14 mouse cellular contexts compared by ENCODE assay signal in the genomic region with DNA sequence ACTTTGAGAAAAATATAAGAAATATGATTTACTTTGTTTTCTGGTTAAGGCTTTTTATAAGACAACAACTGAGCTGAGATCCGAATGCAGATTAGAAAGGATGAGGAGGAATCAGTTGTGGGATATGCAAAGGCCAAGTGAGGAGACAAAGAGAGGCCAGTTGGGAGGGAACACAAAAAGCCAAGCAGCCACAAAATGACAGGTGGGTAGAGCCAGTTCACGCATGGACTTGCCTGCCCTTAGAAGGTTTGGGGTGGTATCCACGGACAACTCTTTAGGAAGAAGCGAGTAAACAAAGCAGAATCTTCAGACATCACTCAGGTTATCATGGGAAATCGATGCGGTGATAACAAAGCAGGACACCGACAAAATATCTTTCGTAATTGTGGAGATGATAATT.
"Had no signal": no experiment of that assay in that cellular context is flagged by ENCODE, and none has a peak within 500 bp of the region (broad histone marks: within the 10 kb centered on the region; RNA-seq: fewer than 3 reads in every experiment).

No protein-coding gene starts in this region.

- H3K27me3 ChIP-seq: midbrain, embryonic 12.5 days; neural tube, embryonic 12.5 days; stomach, embryonic 15.5 days had no signal

- DNase-seq: lung, adult 18-20 months; lung, embryonic 14.5 days; lung, postnatal 10 days; lung, postnatal 4 days; right cerebral cortex, postnatal 14 days; thymus, adult 2 months; thymus, postnatal 25 days; thymus, postnatal 4 days had no signal

- ATAC-seq: midbrain, embryonic 16.5 days had no signal

- H3K4me2 ChIP-seq: lung, embryonic 14.5 days; midbrain, embryonic 12.5 days; neural tube, embryonic 12.5 days; stomach, embryonic 15.5 days had no signal

- H3K4me3 ChIP-seq: midbrain, embryonic 10.5 days; midbrain, embryonic 12.5 days; neural tube, embryonic 12.5 days; stomach, embryonic 15.5 days had no signal

- H3K27ac ChIP-seq: midbrain, embryonic 10.5 days; midbrain, embryonic 12.5 days; neural tube, embryonic 12.5 days; stomach, embryonic 15.5 days; stomach, postnatal 0 days had no signal

- H3K9ac ChIP-seq: lung, embryonic 14.5 days; midbrain, embryonic 12.5 days; neural tube, embryonic 12.5 days; stomach, embryonic 15.5 days had no signal

- H3K9me3 ChIP-seq: midbrain, embryonic 10.5 days; midbrain, embryonic 12.5 days; neural tube, embryonic 12.5 days; stomach, embryonic 15.5 days had no signal

- H3K36me3 ChIP-seq: midbrain, embryonic 10.5 days; midbrain, embryonic 12.5 days; neural tube, embryonic 12.5 days; stomach, embryonic 15.5 days had no signal
